Mouse (Mus musculus) frontal cortex, postnatal 36 days (tissue): ENCODE data around the gene Afdn.
"Not testable (repeated sequence)": the region's sequence is repeated elsewhere in the genome, so short reads cannot be mapped to it uniquely, and the experiment has no call there.

Experiments
- DNase-seq, 2 experiments: peaks; one replicate each; pipeline ENCODE4 v3.0.0; 2022; ENCODE audit warnings: low spot score in 2 of 2

Gene Afdn

DNA sequence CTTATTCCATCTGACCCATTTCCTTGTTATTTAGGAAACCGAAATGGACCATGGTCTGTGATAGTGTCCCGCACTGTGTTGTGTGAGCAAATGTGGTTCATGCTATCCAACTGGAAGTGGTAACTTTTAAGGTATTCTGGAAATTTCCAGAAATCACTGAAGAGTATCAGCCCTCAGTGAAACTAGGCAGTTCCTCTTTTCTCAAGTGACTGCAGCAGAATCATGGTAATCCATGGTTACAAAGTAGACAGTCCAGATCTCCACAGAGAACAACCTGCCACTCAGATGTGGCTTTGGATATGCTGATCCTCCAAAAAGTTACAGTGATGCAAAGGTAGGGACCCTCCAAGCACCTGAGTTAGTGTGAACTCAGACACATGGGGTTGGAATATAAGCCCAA, 21.4 kb upstream of the Afdn start:
- DNase-seq, result no peak

- DNase-seq, result no peak
Observed at GRCm38 (mm10) chr17:13739981-13740380, 20.4 kb upstream of the Afdn start.

- no peak for DNase-seq
Observed at GRCm38 (mm10) chr17:13740796-13741195, 19.5 kb upstream of the Afdn start.

DNA sequence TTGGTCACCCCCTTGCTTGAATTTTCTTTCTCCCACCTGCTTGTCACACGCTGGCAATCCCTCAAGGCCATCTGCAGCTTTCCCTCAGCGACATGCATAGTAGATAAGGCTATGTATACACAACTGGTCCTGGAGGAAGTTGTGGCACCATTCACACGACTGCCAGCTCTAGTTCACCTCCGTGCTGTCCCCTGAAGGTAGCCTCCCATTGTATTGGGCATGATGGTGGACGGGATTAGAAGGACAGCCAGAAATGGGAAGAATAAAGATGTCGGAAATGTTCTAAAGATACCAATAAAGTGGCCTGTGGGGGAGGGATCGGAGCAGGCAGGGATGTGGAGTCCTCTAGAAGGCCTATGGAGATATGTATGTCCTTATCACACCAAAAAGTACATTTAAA, 18.7 kb upstream of the Afdn start:
- no peak for DNase-seq

- DNase-seq, result no peak
Observed at GRCm38 (mm10) chr17:13742334-13742733, 18.0 kb upstream of the Afdn start.

DNA sequence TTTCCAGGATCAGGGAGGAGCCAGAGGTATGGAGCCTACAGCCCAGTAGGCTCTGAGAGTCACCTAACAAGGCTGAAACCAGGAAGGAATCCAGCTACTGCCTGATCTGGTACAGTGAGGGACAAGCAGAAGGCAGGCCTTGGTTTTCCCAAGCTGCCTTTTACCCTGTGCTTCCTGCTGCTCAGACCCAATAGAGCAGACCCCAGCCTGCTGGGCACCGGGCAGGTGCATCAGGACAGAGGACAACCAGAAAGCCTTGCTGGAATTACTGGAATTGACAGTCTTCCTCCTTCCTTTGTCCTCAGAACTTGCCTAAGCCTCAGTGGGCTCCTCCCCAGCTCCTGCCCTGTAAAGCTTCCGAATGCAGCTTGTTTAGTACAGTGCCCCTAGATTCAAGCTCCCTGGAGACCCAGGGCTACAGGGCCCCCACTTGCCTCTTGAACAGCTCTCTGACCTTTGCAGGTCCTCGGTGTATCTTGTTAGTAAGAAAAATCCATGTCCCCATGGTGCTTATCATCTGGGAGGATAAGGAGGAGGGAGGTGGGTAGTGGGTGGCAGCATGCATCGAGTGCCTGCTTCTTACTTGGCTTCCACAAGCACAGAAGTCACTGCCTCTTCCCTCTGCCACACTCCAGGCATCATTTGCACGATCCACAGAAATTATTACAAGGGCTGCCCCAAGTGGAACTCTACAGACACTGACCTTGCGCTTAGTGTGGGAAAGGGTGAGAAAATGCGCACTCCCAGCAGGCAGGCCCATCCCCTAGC, 17.2 kb upstream of the Afdn start:
- no peak for DNase-seq

- no peak for DNase-seq
Observed at GRCm38 (mm10) chr17:13743709-13744079, 16.6 kb upstream of the Afdn start.

DNA sequence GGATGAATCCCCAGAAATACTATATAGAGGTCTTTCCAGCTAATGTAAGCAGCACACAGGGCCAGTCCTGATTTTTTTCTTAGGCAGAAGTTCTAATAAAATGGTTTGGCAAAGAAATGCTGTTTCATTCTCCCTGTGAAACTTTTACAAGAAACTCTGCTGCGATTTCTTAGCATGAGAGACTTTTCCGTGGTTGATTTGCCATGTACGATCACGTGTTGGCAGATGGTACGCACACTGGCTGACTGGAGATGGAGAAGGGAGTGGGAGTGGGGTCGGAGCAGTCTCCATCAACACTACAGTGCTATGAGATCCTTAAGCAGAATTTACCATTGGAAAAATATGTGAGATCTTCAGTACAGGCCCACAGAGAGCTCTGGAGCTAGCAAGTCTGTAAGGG, 16.1 kb upstream of the Afdn start:
- no peak for DNase-seq

DNA sequence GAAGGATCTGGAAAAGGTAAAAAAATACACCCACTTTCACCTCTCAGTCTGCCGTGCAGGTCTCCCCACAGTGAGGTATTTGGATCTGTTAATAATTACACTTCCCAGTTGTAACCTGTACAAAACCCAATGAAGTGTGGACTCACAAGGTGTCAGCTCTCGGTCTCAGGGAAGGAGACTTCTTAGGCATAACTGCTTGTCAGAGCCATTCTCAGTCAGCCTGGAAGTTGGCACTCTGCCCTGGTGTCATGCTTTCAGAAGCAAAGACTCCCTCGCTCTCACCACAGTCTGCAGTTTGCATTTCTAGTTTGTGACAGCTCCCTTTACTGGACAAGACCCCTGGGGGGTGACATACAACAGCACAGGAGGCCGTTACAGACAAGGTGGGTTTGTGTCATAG, 15.5 kb upstream of the Afdn start:
- DNase-seq, result no peak

- DNase-seq, result no peak
Observed at GRCm38 (mm10) chr17:13745373-13745772, 15.0 kb upstream of the Afdn start.

DNA sequence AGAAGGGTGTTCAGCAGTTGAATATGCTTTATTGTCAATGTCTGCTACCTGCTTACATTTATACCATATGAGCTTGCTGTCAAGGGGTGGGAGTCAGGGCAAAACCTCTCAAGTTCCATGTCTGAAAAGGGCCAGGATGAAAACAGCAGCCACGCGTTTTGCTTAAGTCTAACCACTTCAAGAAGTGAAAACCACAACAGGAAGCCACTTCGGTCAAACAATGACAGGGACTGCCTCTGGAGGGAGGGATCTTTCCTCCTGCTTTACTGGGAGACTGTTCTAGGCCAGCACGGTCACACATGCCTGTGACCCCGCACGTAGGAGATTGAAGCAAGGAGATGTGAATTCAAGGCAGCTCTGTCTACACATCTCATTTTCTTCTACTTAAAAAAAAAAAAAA, 14.0 kb upstream of the Afdn start:
- no peak for DNase-seq

GRCm38 (mm10) chr17:13747681-13748080, 12.7 kb upstream of the Afdn start:
- no peak for DNase-seq

DNA sequence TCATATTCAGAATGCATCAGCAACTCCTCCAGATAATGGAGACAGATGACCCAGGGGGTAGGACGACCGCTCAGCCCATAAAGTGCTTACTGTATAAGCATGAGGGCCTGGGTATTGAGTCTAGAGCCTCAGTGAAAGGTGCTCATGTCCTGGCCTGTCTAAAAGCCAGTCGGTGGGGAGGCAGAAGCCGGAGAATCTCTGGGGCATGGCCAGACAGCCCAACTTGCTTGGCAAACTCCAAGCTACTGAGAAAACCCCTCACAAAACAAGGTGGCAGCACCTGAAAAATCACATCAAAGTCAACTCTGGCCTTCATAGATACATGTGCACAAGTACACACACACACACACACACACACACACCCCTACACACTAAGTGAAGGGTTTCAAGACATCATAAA, 11.3 kb upstream of the Afdn start:
- no peak for DNase-seq

GRCm38 (mm10) chr17:13753918-13754317, 6.4 kb upstream of the Afdn start:
- DNase-seq, result no peak

GRCm38 (mm10) chr17:13754940-13755339, 5.4 kb upstream of the Afdn start:
- no peak for DNase-seq

GRCm38 (mm10) chr17:13758586-13758985, 1.8 kb upstream of the Afdn start:
- no peak for DNase-seq

- DNase-seq, result peak in 1 of 2 experiments; percentile 40
Observed at GRCm38 (mm10) chr17:13759156-13759852, 1.0 kb upstream of the Afdn start.

DNA sequence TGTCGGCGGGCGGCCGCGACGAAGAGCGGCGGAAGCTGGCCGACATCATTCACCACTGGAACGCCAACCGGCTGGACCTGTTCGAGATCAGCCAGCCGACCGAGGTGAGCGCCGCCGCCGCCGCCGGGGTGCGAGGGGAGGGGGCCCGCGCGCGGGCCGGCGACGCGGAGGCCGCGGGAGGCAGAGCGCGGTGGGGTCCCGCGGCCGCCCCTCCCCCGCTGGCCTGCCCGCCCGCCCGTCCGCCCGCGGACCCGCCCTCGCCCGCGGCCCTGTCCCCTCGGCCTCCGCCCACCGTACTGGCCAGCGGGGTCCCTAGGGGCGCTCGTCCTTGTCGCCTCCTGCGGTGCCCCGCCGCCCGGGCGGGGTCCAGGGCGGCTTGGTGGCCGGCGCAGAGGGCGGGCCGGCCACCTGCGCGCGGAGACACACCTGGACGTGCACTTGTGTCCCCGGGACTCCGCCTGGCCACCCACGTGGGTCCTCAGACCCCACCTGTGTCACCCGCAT, 388 bp downstream of the Afdn start:
- no peak for DNase-seq

DNA sequence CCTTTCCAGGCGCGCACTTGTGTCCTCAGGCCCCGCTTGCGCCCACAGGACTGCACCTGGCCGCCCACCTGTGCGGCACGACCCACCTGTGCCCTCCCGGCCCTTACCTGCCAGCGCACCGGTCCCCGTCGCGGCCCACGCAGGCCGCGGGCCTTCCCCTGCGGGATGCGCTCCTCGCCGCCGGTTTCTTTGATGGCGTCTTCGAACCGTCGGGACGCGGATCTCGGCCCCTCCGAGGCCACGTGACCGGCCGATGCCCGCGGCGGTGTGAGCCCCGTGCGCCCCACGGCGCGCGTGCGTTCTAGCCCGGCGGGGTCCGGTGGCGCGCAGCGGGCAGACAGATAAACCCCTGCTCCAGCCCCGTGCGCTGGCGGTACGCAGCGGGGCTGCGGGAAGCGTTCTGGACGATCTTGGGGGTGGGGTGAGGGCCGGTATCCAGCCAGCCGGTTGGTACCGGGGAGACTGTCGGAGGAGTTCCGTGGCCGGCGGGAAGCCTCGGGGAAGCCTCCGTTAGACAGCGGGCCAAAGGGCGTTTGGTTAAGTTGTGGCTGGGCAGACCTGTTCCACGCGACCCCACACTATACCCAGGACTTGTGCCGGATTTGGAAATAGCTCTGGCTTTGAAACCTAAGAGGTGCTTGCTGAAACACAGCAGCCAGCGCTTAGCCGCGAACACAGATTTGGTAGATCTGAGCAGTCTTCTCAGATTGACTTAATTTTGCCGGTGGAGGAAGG, 1.0 kb downstream of the Afdn start, which contains the start of gene Tcte2:
TSS of gene Tcte2 (minus strand) at position 647 of the 735 bp plus-strand sequence.
- peak; percentile 45 to 47 for DNase-seq

DNA sequence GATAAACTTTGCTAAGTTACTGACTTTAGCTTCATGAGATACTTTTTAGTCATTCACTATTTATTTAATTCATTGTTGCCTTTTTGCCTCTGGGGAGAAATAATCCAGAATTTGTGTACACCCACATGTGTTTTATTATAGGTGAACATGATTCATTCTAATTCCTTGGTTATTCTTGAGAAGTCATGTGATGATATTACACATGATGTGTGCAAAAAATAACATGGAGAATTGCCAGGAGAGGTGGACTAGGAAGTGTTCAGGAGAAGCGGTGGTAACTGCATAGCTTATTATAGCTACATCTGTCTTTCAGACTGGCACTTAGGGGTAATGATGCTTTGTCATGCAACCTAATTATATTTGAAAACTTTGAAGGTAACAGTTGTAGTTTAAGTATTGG, 3.5 kb downstream of the Afdn start:
- no peak for DNase-seq

DNA sequence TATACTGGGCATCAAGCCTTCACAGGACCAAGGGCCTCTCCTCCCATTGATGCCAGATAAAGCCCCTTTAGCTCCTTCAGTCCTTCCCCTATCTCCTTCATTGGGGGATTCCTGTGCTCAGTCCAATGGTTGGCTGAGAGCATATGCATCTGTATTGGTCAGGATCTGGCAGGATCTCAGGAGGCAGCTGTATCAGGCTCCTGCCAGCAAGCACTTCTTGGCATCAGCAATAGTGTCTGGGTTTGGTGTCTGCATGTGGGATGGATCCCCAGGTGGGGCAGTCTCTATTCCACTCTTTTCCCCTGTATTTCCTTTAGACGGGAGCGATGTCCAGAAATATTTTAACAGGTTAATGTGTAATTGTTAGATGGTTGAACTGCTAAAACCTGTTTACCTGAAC, 4.6 kb downstream of the Afdn start:
- not testable (repeated sequence) for DNase-seq

DNA sequence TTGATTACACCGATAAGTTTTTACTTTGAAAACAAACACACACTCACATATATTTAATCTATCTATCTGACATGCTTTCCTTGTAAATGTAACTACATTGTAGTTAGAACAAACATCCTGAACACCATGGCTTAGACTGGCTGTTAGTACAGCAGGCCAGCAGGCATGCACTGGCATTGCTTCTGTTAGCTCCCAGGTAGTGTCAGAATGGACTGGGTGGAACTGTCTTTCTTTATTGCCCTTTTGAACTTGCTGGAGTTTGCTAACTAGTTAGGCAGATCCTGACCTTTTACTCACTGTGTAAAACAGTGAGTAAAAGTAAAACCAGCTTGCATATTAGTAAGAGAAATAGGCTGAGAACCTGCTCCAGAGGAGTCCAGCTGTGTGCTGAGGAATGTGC, 8.2 kb downstream of the Afdn start:
- no peak for DNase-seq

DNA sequence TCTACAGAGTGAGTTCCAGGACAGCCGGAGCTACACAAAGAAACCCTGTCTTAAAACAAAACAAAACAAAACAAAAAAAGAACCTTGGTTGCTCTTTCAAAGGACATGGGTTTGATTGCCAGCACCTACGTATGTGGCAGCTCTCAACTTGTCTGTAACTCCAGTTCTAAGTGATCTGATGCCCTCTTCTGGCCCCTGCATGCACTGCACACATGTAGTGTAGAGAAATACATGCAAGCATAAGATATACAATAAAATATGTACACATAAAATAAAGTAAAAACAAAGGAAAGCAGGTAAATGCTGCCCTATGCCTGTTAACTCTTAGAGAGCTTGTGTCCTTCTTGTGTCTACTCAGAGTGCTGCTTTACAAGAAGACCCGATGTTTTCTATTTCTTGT, 8.9 kb downstream of the Afdn start:
- DNase-seq, result no peak
